Mouse (Mus musculus): ENCODE measurements at regions not wholly inside any gene's neighbourhood (a gene's known extent, or its start where the extent isn't known, plus 50 kb on each side); places are given as distances from the start of the nearest gene placed in this dataset.

DNA sequence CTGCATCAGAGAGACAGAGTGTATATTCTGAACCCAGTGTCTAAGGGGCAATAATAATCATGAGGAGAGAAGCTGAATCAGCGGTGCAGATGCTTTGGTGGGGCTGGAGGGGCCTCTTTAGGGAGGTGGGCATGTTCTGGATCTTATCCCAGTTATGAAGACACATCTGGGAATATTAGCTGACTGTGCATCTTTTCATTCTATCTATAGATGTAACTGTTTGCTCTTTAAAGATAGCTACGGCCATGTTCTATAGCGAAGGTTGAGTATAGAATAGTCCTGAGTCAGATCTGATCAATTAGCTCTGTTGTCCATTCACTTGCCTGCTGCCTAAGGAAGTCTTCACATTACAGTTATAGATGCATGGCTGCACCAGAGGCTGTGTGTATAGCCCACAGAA is 104.0 kb downstream of the 2410131K14Rik start:
- WGBS: 73% methylated on average over 3 of the region's 3 CpGs
- Histone ChIP-seq H3K4me1 (replicated peaks; ENCODE audit: control insufficient read depth, insufficient read depth, low read length) (peaks cover 7% of the 10 kb centered on the region), H3K27ac (ENCODE audit: low read depth) (no peak overlapping the region), H3K36me3 (ENCODE audit: control insufficient read depth, insufficient read depth, low read length) (no peaks in the 10 kb centered on the region), H3K27me3 (replicated peaks; ENCODE audit: control insufficient read depth, insufficient read depth, low read length) (no peaks in the 10 kb centered on the region), H3K4me3 (ENCODE audit: low read depth, low read length) (no peak overlapping the region), H3K9me3 (ENCODE audit: control insufficient read depth, low read length) (no peaks in the 10 kb centered on the region), H3K4me2 (ENCODE audit: low read length) (no peak overlapping the region), H3K9ac (ENCODE audit: low read length) (no peak overlapping the region)
- DNase-seq (ENCODE audit: low spot score) (no peak), ATAC-seq (replicated peaks; ENCODE audit: low FRiP score, low TSS enrichment, low read depth) (no peak)

DNA sequence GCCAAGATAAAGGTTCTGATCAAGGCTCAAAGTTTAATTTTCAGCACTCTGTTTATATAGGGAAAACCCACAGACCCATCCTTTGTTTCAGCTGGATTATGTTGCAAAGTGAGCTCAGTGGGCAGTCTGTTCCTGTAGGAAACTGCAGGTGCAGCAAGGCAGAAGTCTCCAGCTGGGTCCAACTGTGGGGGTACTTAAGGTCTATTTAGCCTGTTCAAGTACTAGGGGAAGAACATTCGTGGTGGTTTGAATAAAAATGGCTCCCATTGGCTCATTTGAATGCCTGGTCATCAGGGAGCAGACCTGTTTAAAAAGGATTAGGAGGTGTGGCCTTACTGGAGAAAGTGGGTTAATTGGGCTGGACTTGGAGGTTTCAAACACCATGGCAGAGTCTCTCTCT is 106.3 kb downstream of the 2410131K14Rik start:
- ATAC-seq (replicated peaks; ENCODE audit: low FRiP score, low TSS enrichment, low read depth): no peak
- H3K9ac ChIP-seq (ENCODE audit: low read length): no peak overlapping the region
- H3K4me2 ChIP-seq (ENCODE audit: low read length): no peak overlapping the region
- H3K4me3 ChIP-seq (ENCODE audit: low read depth, low read length): no peak overlapping the region
- H3K27me3 ChIP-seq (replicated peaks; ENCODE audit: control insufficient read depth, insufficient read depth, low read length): no peaks in the 10 kb centered on the region
- H3K4me1 ChIP-seq (replicated peaks; ENCODE audit: control insufficient read depth, insufficient read depth, low read length): peaks cover 17% of the 10 kb centered on the region
- 44% methylated on average over 1 of the region's 1 CpGs for WGBS
- no peaks in the 10 kb centered on the region for H3K9me3 ChIP-seq (ENCODE audit: control insufficient read depth, low read length)
- DNase-seq (ENCODE audit: low spot score): no peak
- no peak overlapping the region for H3K27ac ChIP-seq (ENCODE audit: low read depth)
- no peaks in the 10 kb centered on the region for H3K36me3 ChIP-seq (ENCODE audit: control insufficient read depth, insufficient read depth, low read length)

DNA sequence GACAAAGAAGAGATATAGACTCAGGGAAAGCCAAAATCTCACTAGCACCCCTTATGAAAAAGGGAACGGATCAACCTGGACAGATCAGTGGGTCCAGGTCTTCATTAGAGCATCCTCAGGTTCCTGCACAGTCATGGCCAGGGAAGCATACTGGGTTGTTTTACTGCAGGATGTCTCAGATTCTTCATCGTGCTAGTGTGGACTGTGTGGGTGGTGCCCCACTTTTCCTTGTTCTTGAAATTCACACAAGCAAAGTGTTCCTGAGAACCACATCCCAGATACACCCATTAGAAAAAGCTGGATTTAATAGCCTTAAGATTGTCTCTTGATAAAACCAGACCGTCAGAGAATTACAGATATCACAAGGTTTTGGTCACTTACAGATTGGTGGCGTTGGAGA is 107.1 kb downstream of the 2410131K14Rik start:
- H3K4me2 ChIP-seq (ENCODE audit: low read length): no peak overlapping the region
- no peaks in the 10 kb centered on the region for H3K9me3 ChIP-seq (ENCODE audit: control insufficient read depth, low read length)
- ATAC-seq (replicated peaks; ENCODE audit: low FRiP score, low TSS enrichment, low read depth) (no peak), DNase-seq (ENCODE audit: low spot score) (no peak)
- H3K36me3 ChIP-seq (ENCODE audit: control insufficient read depth, insufficient read depth, low read length): no peaks in the 10 kb centered on the region
- H3K9ac ChIP-seq (ENCODE audit: low read length): no peak overlapping the region
- H3K27ac ChIP-seq (ENCODE audit: low read depth): no peak overlapping the region
- WGBS: 94% methylated on average over 4 of the region's 4 CpGs
- H3K4me3 ChIP-seq (ENCODE audit: low read depth, low read length): no peak overlapping the region
- H3K4me1 ChIP-seq (replicated peaks; ENCODE audit: control insufficient read depth, insufficient read depth, low read length): peaks cover 17% of the 10 kb centered on the region
- no peaks in the 10 kb centered on the region for H3K27me3 ChIP-seq (replicated peaks; ENCODE audit: control insufficient read depth, insufficient read depth, low read length)

- 27% methylated on average over 6 of the region's 6 CpGs for WGBS
- no peaks in the 10 kb centered on the region for H3K9me3 ChIP-seq (ENCODE audit: control insufficient read depth, low read length)
These were observed 108.0 kb downstream of the 2410131K14Rik start for GRCm38 (mm10) chr5:118353061-118353460.

DNA sequence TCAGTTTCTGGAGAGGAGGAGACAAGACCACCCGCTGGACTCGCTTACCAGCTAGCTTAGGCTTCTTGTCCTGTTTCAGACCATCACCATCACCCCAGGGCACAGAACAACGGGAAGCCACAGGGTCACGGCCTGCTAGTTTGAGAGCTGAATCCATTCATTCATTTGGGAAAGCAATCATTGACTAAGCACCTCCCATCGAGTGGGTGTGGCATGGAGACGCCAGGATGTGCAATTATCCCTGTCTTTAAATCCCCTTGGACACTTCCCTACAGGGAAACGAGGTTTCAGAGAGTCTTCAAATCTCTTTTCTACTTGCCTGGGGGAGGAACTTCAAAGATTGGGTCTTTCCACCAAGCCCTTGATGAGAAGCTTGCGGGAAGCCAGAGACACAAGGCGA is 108.7 kb downstream of the 2410131K14Rik start:
- DNase-seq (ENCODE audit: low spot score): no peak
- Histone ChIP-seq H3K27me3 (replicated peaks; ENCODE audit: control insufficient read depth, insufficient read depth, low read length) (no peaks in the 10 kb centered on the region), H3K27ac (ENCODE audit: low read depth) (no peak overlapping the region), H3K4me2 (ENCODE audit: low read length) (peak overlapping the region; percentile 14; the same call in 1 of the 2 replicates), H3K9me3 (ENCODE audit: control insufficient read depth, low read length) (no peaks in the 10 kb centered on the region), H3K36me3 (ENCODE audit: control insufficient read depth, insufficient read depth, low read length) (no peaks in the 10 kb centered on the region), H3K4me1 (replicated peaks; ENCODE audit: control insufficient read depth, insufficient read depth, low read length) (peaks cover 17% of the 10 kb centered on the region), H3K4me3 (ENCODE audit: low read depth, low read length) (no peak overlapping the region), H3K9ac (ENCODE audit: low read length) (no peak overlapping the region)
- 29% methylated on average over 9 of the region's 9 CpGs for WGBS
- no peak for ATAC-seq (replicated peaks; ENCODE audit: low FRiP score, low TSS enrichment, low read depth)

More at GRCm38 (mm10) chr5:118353061-118353460, 108.0 kb downstream of the 2410131K14Rik start:
- Histone ChIP-seq H3K4me1 (replicated peaks; ENCODE audit: control insufficient read depth, insufficient read depth, low read length) (peaks cover 17% of the 10 kb centered on the region), H3K4me3 (ENCODE audit: low read depth, low read length) (no peak overlapping the region), H3K27ac (ENCODE audit: low read depth) (no peak overlapping the region), H3K4me2 (ENCODE audit: low read length) (no peak overlapping the region), H3K9ac (ENCODE audit: low read length) (no peak overlapping the region), H3K36me3 (ENCODE audit: control insufficient read depth, insufficient read depth, low read length) (no peaks in the 10 kb centered on the region), H3K27me3 (replicated peaks; ENCODE audit: control insufficient read depth, insufficient read depth, low read length) (no peaks in the 10 kb centered on the region)
- ATAC-seq (replicated peaks; ENCODE audit: low FRiP score, low TSS enrichment, low read depth) (no peak), DNase-seq (ENCODE audit: low spot score) (no peak)

DNA sequence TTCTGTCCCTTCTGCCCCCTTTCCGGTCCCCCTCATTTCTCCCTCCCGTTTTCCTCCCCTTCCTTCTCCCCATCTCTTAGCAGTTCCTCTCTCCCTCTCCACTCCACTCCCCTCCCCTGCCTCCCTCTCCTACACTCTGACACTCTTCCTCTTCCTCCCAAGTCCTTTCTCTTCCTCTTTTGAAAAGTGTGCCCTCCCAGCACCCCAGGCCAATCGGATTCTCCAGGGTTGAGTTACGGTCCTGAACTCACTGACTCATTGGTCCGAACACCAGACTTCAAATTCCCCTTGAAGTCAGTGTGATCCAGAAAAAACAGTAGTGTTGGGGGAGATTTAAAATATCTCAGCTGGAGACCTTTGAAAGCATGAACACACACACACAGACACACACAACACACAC is 109.1 kb downstream of the 2410131K14Rik start:
- DNase-seq (ENCODE audit: low spot score): no peak

DNA sequence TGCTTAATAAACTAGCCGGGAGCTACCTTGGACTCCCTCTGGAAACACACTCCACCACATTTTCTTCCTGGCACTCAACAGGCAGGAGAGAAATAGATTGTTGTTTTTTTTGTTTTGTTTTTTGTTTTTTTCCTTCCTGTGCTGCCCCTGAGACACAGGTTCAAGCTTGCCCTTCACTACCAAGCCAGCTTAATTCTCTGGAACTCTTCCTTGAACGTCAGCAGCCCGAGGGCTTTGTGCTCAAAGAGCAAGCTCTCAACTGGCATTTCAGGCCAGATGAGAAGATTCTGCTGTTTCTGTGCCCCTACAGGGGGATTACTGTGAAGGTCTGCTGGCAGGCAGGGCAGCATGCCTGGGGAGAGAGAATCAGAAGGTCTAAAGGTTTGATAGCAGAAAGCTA is 109.8 kb downstream of the 2410131K14Rik start:
- H3K36me3 ChIP-seq (ENCODE audit: control insufficient read depth, insufficient read depth, low read length): no peaks in the 10 kb centered on the region
- no peak overlapping the region for H3K9ac ChIP-seq (ENCODE audit: low read length)
- no peak overlapping the region for H3K4me2 ChIP-seq (ENCODE audit: low read length)
- 41% methylated on average over 3 of the region's 3 CpGs for WGBS
- H3K27ac ChIP-seq (ENCODE audit: low read depth): no peak overlapping the region; the same call in 1 of the 2 replicates
- H3K27me3 ChIP-seq (replicated peaks; ENCODE audit: control insufficient read depth, insufficient read depth, low read length): no peaks in the 10 kb centered on the region
- peaks cover 17% of the 10 kb centered on the region for H3K4me1 ChIP-seq (replicated peaks; ENCODE audit: control insufficient read depth, insufficient read depth, low read length)
- ATAC-seq (replicated peaks; ENCODE audit: low FRiP score, low TSS enrichment, low read depth) (no peak), DNase-seq (ENCODE audit: low spot score) (no peak)
- no peak overlapping the region for H3K4me3 ChIP-seq (ENCODE audit: low read depth, low read length)
- H3K9me3 ChIP-seq (ENCODE audit: control insufficient read depth, low read length): no peaks in the 10 kb centered on the region

More for the DNA sequence above, 109.1 kb downstream of the 2410131K14Rik start:
- no peaks in the 10 kb centered on the region for H3K36me3 ChIP-seq (ENCODE audit: control insufficient read depth, insufficient read depth, low read length)
- no peak overlapping the region for H3K27ac ChIP-seq (ENCODE audit: low read depth)
- WGBS: 41% methylated on average over 5 of the region's 5 CpGs
- no peak overlapping the region for H3K4me3 ChIP-seq (ENCODE audit: low read depth, low read length)
- no peak for ATAC-seq (replicated peaks; ENCODE audit: low FRiP score, low TSS enrichment, low read depth)
- peaks cover 17% of the 10 kb centered on the region for H3K4me1 ChIP-seq (replicated peaks; ENCODE audit: control insufficient read depth, insufficient read depth, low read length)
- H3K9me3 ChIP-seq (ENCODE audit: control insufficient read depth, low read length): no peaks in the 10 kb centered on the region
- no peaks in the 10 kb centered on the region for H3K27me3 ChIP-seq (replicated peaks; ENCODE audit: control insufficient read depth, insufficient read depth, low read length)
- H3K4me2 ChIP-seq (ENCODE audit: low read length): peak overlapping the region; percentile 14; the same call in 1 of the 2 replicates
- H3K9ac ChIP-seq (ENCODE audit: low read length): no peak overlapping the region

GRCm38 (mm10) chr5:118355287-118355686 is 110.3 kb downstream of the 2410131K14Rik start:
- Histone ChIP-seq H3K4me2 (ENCODE audit: low read length) (no peak overlapping the region), H3K36me3 (ENCODE audit: control insufficient read depth, insufficient read depth, low read length) (no peaks in the 10 kb centered on the region), H3K9me3 (ENCODE audit: control insufficient read depth, low read length) (no peaks in the 10 kb centered on the region), H3K9ac (ENCODE audit: low read length) (no peak overlapping the region), H3K27ac (ENCODE audit: low read depth) (no peak overlapping the region; the same call in 1 of the 2 replicates), H3K27me3 (replicated peaks; ENCODE audit: control insufficient read depth, insufficient read depth, low read length) (no peaks in the 10 kb centered on the region), H3K4me1 (replicated peaks; ENCODE audit: control insufficient read depth, insufficient read depth, low read length) (peaks cover 17% of the 10 kb centered on the region), H3K4me3 (ENCODE audit: low read depth, low read length) (no peak overlapping the region)
- ATAC-seq (replicated peaks; ENCODE audit: low FRiP score, low TSS enrichment, low read depth) (no peak), DNase-seq (ENCODE audit: low spot score) (no peak)
- 67% methylated on average over 5 of the region's 5 CpGs for WGBS

DNA sequence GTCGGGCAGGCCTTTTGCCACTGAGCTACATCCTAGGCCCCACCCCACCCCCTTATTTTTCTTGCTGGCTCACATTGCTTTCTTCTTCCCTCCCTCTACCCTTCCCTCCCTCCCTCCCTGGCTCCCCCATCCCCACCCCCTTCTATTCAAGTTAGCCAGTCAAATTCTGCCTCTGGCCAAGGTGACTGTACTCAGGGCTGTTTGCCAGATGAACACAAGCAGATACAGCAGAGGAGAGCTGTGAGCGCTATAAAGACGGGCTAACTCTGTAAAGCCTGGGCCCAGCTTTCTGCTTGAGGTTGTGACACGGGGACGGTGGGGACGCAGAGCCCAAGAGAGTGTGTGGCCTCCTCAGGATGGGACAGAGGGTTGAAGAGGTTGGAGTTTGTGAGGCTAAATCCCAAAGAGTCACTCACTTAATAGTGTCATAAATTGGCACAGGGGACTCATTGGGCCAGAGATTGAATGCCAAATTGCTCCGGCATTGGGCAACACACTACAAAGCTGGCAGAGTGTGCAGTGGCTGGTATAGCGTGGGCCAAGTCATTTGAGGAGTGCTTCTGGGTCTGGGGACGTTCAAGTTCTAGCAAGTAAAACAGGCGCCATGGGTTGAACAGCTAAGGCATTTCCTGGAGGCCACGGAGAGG is 110.8 kb downstream of the 2410131K14Rik start:
- H3K27ac ChIP-seq (ENCODE audit: low read depth): no peak overlapping the region; the same call in 1 of the 2 replicates
- H3K4me2 ChIP-seq (ENCODE audit: low read length): no peak overlapping the region
- ATAC-seq (replicated peaks; ENCODE audit: low FRiP score, low TSS enrichment, low read depth) (no peak), DNase-seq (ENCODE audit: low spot score) (no peak)
- H3K4me1 ChIP-seq (replicated peaks; ENCODE audit: control insufficient read depth, insufficient read depth, low read length): peaks cover 17% of the 10 kb centered on the region
- WGBS: 58% methylated on average over 11 of the region's 11 CpGs
- H3K27me3 ChIP-seq (replicated peaks; ENCODE audit: control insufficient read depth, insufficient read depth, low read length): no peaks in the 10 kb centered on the region
- H3K9me3 ChIP-seq (ENCODE audit: control insufficient read depth, low read length): no peaks in the 10 kb centered on the region
- H3K36me3 ChIP-seq (ENCODE audit: control insufficient read depth, insufficient read depth, low read length): no peaks in the 10 kb centered on the region
- no peak overlapping the region for H3K4me3 ChIP-seq (ENCODE audit: low read depth, low read length)
- H3K9ac ChIP-seq (ENCODE audit: low read length): no peak overlapping the region

All from intestine, embryonic 14.5 days (tissue).